Mouse (Mus musculus) brain, embryonic 14.5 days (tissue): ENCODE results near the gene Naa35. TPM values are rescaled to one million over a fixed set of nuclear protein-coding genes. Genes with fewer than 3 reads are reported as not detected.

ENCODE experiments used
- DNase-seq: peaks from one replicate; pipeline ENCODE4 v3.0.0-alpha.2; 2011; ENCODE audit warnings: low read depth
- CTCF ChIP-seq: fragments of 200-500 bp; IDR thresholded peaks from 2 replicates; pipeline ENCODE4 v1.5.1; 2012; ENCODE audit warnings: inconsistent platforms, mild to moderate bottlenecking, moderate library complexity, borderline replicate concordance; ENCODE audit not compliant: insufficient read depth, insufficient read length; ENCODE audit errors: extremely low read depth
- POLR2A ChIP-seq: fragments of 200-500 bp; IDR thresholded peaks from 2 replicates; pipeline ENCODE4 v1.6.1; 2012; ENCODE audit warnings: mild to moderate bottlenecking, inconsistent platforms, borderline replicate concordance; ENCODE audit not compliant: poor library complexity, insufficient read depth, insufficient read length, severe bottlenecking; ENCODE audit errors: extremely low read depth
- polyA plus RNA-seq: library from polyadenylated mRNA; depleted of rRNA; stranded (reverse); fragments of >200 nt; gene quantifications from 2 replicates; pipeline ENCODE4 v1.2.3, GENCODE M21; 2012

Naa35 gene
- polyA plus RNA-seq, 1 experiment: 114 TPM

DNA sequence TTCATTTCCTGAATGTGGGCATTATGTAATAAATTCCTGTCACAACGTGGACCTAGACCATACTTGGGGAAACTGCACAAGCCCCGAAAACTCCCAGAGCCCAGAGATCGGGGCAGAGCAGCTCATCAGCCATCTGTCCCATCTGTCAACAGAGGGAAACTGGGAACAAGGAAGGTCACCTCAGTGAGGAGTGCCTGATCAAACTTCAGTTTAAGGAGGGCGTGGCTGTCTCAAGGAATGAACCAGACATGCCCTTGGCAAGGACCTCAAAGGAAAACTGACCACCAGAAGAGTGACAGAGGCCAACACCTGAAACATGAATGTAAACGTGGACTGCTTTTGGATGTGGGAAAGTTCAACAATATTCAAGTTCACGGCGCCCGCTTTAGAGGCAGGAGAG, 76.3 kb downstream of the Naa35 start:
- TF ChIP-seq CTCF (no peak), POLR2A (no peak)
- DNase-seq: no peak

DNA sequence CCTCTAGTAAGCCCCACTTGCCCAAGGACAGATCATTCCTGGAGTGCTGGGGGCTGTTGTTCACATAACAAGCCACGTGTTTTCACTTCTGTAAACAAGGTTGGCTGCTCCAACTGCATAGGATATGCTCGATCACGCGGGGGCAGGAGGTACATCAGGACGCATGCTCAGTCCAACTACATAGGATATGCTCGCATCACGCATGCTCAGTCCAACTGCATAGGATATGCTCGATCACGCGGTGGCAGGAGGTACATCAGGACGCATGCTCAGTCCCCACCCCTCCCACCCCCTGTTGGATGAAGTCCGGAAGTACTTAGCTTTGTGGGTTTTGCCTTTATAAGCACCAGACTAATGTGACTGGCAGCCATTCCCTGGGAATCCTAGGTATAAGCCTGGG, 76.9 kb downstream of the Naa35 start:
- DNase-seq: no peak
- TF ChIP-seq CTCF (no peak), POLR2A (no peak)

DNA sequence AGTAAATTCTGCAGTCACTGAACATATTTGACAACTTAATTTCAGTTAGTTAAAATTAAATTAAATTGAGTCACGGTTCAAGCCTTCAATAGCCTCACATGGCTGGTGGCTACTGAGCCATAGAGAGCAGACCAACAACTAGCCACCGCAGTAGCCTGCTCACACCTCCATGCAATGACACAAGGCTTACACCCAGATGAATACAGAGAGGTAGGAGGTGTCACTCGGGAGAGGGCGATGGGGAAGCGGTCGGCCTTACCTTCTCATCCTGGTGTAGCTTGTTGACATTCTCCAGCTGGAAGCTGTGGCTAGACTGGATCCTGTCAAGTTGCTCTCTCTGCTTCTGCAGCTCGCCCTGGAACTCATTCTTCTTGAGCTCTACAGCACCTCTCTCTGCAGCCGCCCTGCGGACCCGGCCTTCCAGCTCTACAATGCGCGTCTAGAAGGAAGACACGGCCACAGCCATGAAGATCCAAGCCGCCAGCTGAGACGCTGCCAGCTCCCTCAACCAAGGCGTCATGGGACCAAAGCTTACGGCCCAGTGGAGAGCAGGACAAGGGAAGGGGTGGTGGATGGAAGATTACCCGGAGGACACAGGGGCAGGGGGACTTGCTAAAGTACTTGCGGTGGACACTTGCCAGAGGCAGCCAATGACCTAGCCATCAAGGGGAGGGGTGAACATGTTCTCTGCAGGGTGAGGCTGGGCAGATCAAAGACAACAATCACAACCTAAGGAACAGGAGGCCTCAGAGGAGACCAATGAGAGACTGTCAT, 79.1 kb downstream of the Naa35 start:
- DNase-seq: no peak
- TF ChIP-seq POLR2A (no peak), CTCF (no peak)

DNA sequence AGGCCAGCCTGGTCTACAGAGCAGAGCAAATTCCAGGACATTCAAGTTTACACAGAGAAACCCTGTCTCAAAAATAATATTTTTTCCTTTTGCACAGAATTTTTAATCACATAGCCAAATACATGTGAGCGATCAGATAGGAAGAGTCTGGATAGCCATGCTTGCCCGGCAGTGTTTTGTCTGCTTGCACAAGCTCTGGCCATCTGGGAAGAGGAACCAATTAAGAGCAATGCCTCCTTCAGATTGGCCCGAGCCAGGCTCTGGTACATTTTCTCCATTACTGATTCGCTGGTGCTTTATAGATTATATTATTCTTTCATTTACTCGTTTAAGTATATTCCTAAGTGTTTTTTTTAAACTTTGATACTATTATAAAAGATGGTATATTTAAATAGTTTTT, 82.7 kb downstream of the Naa35 start:
- TF ChIP-seq POLR2A (no peak), CTCF (no peak)
- DNase-seq: peak; percentile 20

DNA sequence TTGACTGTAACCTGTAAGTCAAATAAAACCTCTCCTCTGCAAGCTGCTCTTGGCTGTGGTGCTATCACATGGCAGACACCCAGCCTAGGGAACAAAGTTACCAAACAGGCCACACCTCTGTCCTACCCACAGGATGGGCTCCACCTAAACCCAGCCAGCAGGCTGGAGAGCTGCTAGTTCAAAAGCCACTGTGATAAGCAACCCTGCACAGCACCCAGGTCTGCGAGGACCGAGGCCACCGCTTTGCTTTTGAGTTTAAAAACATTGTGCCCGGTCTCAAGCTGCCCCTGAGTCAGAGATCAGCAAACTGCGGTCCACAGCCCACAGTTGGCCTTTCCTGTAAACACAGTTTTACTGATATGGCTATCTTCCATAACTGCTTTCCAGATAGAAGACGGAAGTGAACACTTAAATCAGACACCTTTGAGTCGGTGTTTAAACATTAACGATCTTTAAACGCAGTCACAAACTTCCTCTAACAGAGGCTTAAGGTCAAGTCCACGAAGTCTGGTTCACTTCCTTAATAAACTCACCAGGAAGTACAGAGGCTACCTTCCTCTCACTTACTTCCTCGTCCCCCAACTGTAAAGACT, 83.5 kb downstream of the Naa35 start:
- TF ChIP-seq POLR2A (no peak), CTCF (no peak)
- DNase-seq: no peak

DNA sequence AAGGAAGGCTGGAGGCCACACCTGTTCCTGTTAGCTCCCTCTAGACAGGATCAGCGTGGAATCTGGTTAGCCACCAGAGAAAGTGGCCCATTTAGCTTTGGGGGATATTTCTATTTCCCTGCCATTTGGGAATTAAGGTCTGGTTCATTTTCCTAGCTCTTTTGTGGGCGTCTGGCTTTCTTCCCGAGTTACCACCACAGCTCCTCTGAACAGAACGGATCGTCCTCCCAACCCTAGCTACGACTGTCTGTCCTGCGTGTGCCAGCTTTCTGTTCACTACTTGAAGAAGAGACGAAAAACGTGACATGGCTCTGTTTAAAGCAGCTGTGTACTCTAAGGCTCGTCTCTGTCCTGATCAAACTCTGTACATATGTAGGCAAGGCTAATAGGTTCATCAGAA, 84.9 kb downstream of the Naa35 start:
- TF ChIP-seq POLR2A (no peak), CTCF (no peak)
- DNase-seq: no peak

DNA sequence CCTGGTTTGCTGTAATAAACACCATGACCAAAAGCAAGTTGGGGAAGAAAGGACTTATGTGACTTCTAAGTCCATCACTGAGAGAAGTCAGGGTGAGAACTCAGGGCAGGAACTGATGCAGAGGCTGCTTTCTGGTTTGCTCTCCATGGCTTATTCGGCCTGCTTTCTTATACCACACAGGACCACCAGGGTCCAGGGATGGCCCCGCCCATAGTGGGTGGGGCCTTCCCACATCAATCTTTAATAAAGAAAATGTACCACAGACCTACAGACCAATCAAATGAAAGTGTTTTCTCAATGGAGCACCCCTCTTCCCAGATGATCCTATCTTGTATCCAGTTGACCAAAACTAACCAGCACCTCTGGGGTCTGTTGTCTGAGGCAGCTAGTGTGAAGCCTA, 86.5 kb downstream of the Naa35 start:
- TF ChIP-seq CTCF (no peak), POLR2A (no peak)
- peak; percentile 57 for DNase-seq

DNA sequence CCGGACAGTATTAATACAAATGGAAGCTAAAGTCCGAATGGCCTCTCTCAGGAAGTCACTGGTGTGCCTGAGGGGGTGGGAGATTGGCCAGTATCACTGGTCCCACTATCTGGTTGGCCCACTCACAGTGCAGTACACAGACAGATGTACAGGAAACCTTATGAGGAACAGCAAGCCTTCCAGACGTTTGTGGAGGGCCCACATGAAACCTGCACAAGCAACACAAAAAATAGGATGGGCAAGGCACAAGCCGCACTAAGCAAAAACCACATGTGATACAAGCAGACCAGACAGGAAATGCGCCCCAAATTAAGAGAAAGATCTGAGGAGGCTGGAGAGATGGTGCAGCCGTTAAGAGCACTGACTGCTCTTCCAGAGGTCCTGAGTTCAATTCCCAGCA, 87.2 kb downstream of the Naa35 start:
- DNase-seq: no peak
- TF ChIP-seq CTCF: no peak
- no peak for TF ChIP-seq POLR2A

DNA sequence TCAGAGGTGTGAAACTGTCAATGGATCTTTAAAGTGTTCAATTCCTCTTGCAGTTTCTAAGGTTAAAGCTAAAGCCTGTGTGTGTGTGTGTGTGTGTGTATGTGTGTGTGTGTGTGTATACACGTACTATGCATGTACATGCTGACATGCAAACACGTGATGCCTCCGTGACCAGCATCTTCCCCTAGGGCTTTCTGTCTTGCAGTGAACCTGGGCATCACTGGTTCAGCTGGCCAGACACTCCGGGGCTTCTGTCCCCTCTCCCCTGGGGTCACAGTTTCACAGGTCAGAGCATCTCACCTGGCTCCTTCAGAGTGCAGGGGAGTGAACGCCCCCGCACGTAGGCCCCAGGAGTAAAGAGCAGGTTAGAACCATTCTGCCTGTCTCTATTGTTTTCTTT, 88.5 kb downstream of the Naa35 start:
- peak; percentile 58 for DNase-seq
- no peak for TF ChIP-seq POLR2A
- no peak for TF ChIP-seq CTCF

DNA sequence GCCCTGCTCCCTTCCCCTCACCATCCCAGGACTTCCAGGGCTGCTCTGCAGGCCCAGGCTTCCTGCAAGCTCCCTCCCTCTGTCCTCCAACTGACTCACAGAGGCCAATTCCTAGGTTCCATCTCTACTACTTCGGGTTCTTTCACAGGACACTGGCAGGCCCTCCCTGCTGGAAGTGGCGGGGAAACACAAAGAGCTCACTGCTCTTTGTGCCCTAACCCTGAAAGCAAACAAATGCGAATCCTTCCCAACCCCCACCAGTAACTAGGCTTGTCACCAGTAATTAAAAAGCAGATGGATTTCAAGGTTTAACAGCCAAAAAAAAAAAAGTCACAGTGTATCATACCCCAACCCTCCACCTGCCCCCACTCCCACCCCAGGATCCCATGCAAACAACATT, 89.2 kb downstream of the Naa35 start:
- TF ChIP-seq CTCF (no peak), POLR2A (no peak)
- peak; percentile 84 for DNase-seq

DNA sequence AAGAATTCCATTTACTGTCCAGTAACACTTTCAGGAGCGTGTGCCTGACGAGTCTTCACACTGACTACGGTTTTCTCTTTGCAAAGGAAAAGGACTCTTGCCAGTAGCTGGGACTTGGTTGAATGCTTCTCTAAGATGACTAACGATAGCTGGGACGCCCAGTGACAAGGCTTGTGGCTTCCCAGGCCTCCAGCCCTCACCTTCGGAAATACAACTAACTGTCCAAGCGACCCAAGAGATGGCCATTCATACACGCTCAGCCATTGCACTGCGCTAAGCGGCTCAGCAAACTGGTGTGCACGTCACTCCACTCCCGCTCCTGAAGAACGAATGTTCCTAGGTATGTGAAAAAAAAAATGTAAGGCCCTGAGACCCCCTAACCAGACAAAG, 89.7 kb downstream of the Naa35 start:
- TF ChIP-seq CTCF (no peak), POLR2A (no peak)
- peak; percentile 72 for DNase-seq

DNA sequence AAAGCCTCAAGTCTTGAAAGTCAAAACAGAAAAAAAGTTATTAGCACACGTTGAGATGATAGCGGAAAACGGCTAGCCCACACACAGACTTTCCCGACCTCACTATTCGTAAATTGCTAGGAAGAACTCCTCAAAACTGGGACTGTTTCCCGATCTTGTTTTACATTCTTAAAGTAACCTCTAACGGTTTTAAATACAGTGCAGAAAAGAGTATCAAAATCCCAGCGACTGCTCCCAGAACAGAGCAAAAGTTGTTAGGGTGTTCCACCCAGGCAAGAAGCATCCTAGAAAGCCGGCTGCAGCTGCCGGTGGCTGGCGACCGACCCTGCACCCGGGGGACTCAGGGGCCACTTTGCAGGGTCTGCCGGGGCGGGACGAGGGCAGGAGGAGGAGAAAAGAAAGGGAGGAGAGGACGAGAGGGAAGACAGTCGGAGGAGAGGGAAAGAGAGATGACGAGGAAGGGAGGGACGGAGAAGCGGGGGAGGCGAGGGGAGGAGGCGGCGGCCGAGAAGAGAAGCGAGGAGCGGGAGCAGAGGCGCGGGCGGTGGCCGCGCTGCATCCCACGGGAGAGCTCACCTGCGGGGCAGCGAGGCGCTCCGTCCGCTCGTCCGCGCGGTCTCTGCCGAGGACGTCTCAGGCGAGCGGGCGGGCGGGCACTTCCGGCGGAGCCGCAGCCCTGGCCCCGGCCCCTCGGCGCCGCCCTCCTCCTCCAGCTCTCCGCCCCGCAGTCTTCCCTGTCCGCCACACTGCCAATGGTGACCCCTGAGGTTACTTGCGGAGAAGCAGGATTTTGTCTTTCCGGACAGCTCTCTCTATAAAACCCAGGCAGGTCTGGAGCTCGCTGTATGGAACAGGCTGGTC, 90.3 kb downstream of the Naa35 start, which contains the start of gene Golm1:
TSS of gene Golm1 (minus strand) at position 661 of the 861 bp plus-strand sequence.
- DNase-seq: peak; percentile 77
- TF ChIP-seq POLR2A (peak; percentile 79), CTCF (no peak)
